Mouse (Mus musculus) kidney, postnatal 14 days (tissue): ENCODE measurements around the gene Hoxa1.

ENCODE experiments used
- DNase-seq: peaks from one replicate; pipeline ENCODE4 v3.0.0; 2022; ENCODE audit warnings: mixed read lengths

The Hoxa1 gene

DNA sequence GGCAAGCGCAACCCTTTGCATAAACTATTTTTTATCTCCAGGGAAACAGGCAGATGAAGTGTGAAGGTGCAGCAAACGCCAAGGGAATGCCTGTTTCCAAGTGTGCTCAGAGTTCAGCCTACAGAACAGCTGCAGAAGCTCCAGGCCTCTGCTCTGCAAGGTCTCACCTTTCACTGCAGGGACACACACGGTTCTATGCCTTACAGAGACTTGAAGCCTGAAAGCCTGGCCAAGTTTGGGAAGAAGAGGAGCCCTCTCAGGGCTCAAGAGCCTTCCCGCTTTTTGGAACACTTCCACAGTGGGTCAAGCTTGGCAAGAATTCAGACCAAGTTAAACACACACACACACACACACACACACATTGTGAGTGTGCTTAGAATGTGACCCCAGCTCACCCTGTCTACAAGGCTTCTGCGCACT is 31.1 kb upstream of the Hoxa1 start:
- DNase-seq: peak; percentile 58

DNA sequence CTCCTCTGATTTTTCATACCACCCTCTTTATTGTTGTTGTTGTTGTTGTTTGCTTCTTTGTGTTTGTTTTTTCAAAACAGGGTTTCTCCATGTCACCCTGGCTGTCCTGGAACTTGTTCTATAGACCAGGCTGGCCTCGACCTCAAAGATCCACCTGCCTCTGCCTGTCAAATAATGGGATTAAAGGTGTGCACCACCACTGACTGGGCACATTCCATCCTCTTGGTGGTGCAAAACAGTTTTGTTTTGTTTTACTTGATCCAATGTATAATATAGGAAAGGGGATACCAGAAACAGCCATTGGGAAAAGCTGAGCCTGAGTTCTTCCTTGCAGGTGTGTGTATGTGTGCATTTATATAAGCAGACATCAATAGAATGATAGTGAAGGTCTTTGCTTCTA is 28.4 kb upstream of the Hoxa1 start:
- DNase-seq: peak; percentile 39

GRCm38 (mm10) chr6:52185834-52186233 is 27.7 kb upstream of the Hoxa1 start:
- DNase-seq: peak; percentile 41

GRCm38 (mm10) chr6:52185222-52185621 is 27.1 kb upstream of the Hoxa1 start:
- peak; percentile 64 for DNase-seq

DNA sequence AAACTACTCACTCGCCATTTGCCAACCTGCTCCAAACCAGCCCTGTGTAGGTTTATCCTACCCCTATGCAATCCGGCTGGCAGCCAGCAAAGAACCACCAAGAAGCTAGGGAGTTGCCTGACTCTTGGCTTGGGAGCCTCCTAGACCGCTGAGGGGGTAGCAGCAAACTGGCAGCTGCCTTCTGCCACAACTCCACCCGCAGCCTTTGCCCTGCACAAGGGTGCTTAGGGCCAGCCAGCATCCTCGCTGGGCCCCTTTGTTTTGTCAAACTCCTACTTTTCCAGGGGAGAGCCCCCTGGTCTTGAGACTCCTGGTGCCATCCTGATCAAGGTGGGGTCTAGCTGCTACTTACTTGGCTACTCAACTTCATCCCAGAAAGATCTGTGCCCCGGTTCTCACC is 26.6 kb upstream of the Hoxa1 start:
- DNase-seq: peak; percentile 46

- peak; percentile 78 for DNase-seq
Observed at GRCm38 (mm10) chr6:52183311-52184080, 25.4 kb upstream of the Hoxa1 start.

- DNase-seq: no peak
Observed at GRCm38 (mm10) chr6:52182793-52183192, 24.7 kb upstream of the Hoxa1 start.

DNA sequence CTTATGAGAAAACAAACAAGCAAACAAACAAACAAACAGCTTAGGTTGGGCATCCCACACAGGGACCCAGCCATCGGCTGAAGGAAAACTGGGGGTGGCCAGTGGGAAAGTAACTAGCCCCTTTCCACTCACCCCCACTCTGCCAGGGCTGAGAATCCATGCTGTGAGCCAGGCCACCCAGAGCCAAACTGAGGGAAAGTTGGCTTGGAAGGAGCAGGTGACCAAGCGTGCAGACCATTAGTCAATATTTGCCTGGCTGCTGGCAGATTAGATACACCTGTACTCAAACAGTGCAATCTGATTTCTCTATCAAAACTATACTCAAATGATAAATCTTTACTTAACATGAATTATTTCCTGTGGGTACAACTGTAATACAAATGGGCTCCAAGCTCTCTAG is 23.9 kb upstream of the Hoxa1 start:
- DNase-seq: no peak

GRCm38 (mm10) chr6:52180726-52181125 is 22.6 kb upstream of the Hoxa1 start:
- no peak for DNase-seq

DNA sequence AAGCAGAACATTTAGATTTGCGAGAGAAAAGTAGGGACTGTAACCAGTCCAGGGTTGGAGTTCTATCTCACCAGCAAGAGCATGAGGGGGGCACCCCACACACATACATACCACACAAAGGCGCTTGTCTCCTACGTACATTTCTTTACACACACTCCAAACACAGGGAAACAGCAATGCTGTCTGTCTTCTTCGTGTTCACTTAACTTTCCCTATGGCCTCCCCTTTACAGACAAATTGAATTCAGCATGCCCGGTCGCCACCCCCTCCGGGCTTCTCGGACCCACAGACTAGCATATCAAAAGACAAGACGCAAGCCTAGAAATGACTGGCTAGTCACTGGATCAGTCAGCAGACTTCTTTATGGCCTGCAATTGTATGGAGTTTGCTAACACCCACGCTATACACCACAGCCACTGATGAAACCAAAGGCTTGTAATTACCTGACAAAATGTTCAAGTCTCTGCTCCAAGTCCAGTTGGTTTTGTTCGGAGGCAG is 22.1 kb upstream of the Hoxa1 start:
- no peak for DNase-seq

DNA sequence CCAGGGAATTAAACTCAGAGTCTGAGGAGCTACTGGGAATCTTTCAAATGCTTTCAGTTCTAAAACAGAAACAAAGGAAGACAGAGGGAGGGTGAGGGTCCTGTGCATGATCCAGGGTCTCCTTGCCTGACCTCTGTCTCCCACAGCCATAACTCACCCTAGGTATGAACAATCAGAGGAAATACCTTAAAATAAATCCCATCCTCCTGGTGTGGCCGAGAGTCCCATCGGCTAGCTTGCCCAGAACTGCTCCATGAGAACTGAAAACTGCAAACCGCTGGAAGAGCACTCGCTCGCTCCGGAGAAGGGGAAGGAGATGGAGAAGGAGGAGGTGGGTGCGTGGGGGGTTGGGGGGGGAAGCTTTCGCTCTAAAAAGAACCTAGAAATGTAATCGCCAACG is 21.6 kb upstream of the Hoxa1 start:
- peak; percentile 52 for DNase-seq

- DNase-seq: no peak
Observed at GRCm38 (mm10) chr6:52178918-52179665, 21.0 kb upstream of the Hoxa1 start.

- no peak for DNase-seq
Observed at GRCm38 (mm10) chr6:52177806-52178205, 19.7 kb upstream of the Hoxa1 start.

DNA sequence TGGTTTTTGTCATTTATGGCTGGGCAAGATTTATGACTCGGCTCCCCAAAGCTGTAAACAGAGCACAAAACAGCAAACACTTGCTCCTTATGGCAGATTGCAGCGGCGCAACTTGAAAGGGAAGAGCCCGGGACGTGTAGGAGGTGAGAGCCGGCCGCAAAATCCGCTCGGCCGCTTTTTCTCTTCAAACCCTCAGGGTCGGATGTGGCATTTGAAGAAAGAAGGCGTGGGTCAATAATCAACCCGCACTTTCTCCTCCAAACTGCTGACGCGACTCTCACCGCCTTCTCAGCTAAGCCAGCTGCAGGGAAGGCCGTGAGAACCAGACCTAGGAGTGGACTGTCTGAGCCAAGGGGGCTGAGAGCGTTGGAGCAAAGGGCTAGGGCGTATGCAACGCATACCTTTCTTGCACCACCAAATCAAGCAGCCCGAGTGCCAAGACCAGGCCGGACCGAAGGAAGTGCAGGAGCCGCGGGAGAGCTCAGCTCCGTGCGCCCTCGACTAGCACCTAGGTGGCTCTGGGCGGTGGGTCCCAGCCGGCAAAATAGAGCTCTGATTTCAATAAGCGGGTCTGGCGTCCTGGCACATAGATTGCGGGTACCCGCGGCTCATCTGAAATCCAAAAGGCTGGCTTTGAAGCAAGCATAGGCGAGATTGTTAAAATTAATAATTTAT is 19.1 kb upstream of the Hoxa1 start, which contains the start of gene 5730596B20Rik:
Gene 5730596B20Rik, plus strand, starts transcription at position 438 of the 675 bp plus-strand sequence.
- DNase-seq: peak; percentile 87

DNA sequence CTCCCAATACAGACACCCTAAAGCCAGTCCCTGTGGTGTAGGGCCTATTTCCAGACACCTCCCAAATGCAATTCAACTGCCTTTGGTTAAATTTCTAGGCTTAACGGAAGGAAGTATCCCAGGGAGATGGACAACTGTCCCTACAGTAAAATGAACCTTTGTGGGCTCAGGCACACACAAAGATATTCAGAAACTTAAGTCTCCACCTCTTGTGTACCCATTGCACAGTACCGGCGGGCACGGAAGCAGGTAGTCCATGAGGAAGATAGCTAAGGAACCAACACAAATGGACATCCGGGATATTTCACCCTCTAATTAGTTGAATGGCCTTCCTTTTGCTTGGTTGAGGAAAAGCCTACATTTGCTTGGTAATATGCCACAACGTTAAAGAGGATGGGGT is 18.3 kb upstream of the Hoxa1 start:
- peak; percentile 36 for DNase-seq

DNA sequence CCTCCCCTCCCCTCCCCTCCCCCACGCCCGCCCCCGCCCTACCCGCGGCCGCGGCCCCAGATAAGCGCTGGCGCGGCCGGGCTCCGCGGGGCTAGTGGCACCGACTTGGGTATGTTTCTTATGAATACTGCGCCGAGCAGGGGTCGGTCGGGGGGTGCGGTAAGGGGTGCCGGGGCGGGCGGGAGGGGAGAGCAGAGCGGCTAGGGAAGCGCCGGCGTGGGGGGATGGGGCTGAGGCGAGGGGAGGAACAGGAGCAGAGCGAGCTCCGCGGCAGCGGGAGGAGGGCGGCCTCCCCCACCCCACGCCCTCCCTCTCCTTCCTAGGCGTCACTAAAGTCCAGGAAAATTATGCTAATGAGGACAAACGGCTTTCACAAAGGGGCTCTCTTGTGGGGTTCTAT is 17.7 kb upstream of the Hoxa1 start:
- peak; percentile 76 for DNase-seq

DNA sequence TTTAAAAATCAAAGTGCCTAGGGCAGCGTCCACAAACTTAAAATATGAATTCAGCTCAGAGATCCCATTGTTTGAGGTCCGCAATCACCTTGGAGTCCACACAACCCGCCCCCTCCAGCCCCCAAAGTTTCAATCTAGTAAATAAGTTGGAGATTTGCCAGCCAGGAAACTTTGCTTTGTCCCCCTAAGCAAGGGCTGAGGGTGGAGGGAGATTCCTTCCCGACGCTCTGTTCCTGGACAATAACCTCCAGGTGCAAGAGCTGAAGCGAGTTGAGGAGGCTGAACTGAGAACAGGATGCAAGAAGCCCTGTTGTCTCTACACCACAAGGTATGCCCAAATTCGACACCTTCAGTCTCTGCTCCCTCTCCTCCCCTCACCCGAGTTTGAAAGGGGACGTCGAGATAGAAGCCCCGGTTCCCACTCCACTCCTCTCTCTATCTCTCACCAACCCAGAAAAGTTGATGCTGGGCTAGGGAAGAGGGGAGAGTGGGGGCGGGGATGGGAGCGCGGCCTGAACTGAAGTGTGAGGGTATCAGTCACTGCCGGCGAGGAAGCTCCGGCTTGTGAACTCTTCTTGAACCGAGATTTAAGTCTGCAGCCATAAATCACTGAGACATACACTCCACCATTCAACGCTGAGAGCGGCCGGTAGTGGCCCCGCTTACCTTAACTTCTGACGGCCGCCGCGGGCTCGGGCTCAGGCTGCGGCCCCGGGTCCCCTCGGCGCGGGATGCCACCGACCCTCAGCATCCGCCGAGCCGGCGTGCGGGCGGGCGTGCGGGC is 17.0 kb upstream of the Hoxa1 start:
- DNase-seq: peak; percentile 77

- DNase-seq: no peak
Observed at GRCm38 (mm10) chr6:52173648-52174047, 15.5 kb upstream of the Hoxa1 start.

DNA sequence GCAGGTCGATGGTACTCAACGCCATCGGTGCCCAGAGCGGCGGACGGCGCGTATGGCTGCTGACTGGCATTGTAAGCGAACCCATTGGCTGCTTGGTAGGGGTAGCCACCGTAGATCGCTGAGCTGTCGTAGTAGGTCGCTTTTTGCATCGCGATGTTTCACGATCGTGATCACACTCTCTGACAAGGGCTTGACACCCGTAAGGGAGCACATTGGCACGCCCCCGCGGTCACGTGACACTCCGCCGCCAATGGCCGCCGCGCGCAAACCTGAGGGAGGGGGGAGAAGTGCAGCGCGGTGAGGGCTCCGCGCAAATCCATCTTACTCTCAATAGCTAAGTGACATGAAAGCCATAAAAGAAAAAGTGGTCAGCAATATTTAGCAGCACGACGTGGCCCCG is 14.4 kb upstream of the Hoxa1 start:
- DNase-seq: peak; percentile 95

DNA sequence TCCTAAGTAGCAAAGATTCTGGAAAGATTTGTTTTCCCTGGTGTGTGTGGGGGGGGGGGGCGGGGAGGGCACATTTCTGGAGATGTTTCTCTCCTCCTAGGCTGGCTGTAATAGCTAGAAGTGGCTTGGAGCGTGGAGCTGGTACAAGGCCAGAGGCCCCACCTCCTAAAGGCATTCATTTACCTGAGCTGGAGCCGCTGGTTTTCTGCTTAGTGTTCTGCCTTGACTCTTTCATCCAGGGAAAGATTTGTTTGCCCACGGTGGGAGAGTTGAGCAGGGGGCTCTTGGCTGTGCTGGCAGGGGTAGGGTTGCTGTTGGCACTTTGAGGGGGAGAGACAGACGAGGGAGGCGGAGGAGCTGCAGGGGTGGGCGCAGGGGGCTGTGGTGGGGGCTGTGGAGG is 13.8 kb upstream of the Hoxa1 start:
- peak; percentile 50 for DNase-seq

DNA sequence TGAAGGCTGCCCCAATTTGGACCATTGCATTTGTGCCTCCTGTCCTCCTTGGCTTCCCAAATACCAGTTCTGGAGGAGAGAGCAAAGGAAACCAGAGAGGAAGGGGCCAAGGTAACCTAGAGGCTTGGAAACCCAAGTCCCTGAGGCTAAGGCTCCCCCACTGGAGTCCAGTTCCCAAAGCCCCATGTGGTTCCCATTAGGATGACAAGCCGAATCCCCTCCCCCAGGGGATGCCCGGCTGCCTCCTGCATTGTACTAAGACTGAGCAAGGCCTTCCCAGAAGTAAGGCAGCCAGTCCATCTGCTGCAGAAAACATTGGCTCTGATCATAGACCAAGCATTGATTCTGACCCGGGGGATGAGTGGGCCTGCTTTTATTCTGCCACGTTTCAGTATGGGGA is 13.2 kb upstream of the Hoxa1 start:
- DNase-seq: peak; percentile 29

DNA sequence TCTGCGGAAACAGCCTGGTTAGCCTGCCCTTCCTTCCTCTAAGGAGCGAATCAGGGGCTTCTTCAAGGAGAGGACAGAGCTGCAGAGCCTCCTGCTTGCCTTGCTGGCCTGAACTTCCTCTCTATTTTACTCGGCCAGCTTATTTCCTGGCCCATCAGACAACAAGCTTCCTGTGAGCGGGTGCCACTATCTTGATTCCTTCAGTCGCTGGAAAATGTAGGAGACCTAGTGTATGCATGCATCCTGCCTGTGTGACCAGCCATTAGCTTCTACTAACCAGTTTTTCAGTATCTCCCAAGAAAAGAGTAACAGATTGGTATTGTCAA is 12.7 kb upstream of the Hoxa1 start:
- peak; percentile 71 for DNase-seq
